Mouse (Mus musculus) MEL (cell line): ENCODE results near the gene Ptprn2. TPM values are rescaled to one million over a fixed set of nuclear protein-coding genes. Genes with fewer than 3 reads are reported as not detected.

Source experiments
- DNase-seq: peaks from one replicate; pipeline ENCODE4 v3.0.0; 2011; ENCODE audit warnings: low read depth, low spot score
- H3K27ac ChIP-seq: 2 replicates; pipeline ENCODE4 v1.5.1; 2012; ENCODE audit warnings: low read depth, mild to moderate bottlenecking, control low read depth, low read length, moderate library complexity; ENCODE audit not compliant: control insufficient read depth
- H3K27me3 ChIP-seq, 2 experiments: fragments of 150-350 bp in 1 of 2; sonication (generic) in 1 of 2; 2 replicates each; pipeline ENCODE4 v1.6.1; 2012; ENCODE audit warnings: low read length in 2 of 2, mild to moderate bottlenecking in 2 of 2, improper control_type of control experiment in 1 of 2, moderate library complexity in 1 of 2; ENCODE audit not compliant: insufficient read depth in 2 of 2, control insufficient read depth in 1 of 2
- H3K36me3 ChIP-seq, 2 experiments: 2 replicates each; pipeline ENCODE4 v1.6.1; 2012 to 2014; ENCODE audit warnings: low read length in 2 of 2, improper control_type of control experiment in 1 of 2, inconsistent platforms in 1 of 2, mild to moderate bottlenecking in 1 of 2; ENCODE audit not compliant: insufficient read depth in 2 of 2, control insufficient read depth in 1 of 2
- H3K4me1 ChIP-seq, 2 experiments: fragments of 150-350 bp in 1 of 2; sonication (generic) in 1 of 2; 2 replicates each; pipeline ENCODE4 v1.6.1; 2012; ENCODE audit warnings: low read length in 2 of 2, improper control_type of control experiment in 1 of 2, mild to moderate bottlenecking in 1 of 2; ENCODE audit not compliant: insufficient read depth in 2 of 2, control insufficient read depth in 1 of 2
- H3K4me3 ChIP-seq, 2 experiments: fragments of 150-350 bp in 1 of 2; sonication (generic) in 1 of 2; 2 replicates each; pipeline ENCODE4 v1.5.1; 2012; ENCODE audit warnings: low read depth in 2 of 2, low read length in 2 of 2, mild to moderate bottlenecking in 2 of 2, moderate library complexity in 2 of 2, control low read depth in 1 of 2, improper control_type of control experiment in 1 of 2; ENCODE audit not compliant: control insufficient read depth in 1 of 2, insufficient read depth in 1 of 2
- H3K79me2 ChIP-seq: 2 replicates; pipeline ENCODE4 v1.6.1; 2012; ENCODE audit warnings: mild to moderate bottlenecking, low read length, moderate library complexity; ENCODE audit not compliant: control insufficient read depth, poor library complexity, insufficient read depth
- H3K9ac ChIP-seq: 2 replicates; pipeline ENCODE4 v1.6.1; 2012; ENCODE audit warnings: low read depth, mild to moderate bottlenecking, control low read depth, low read length, moderate library complexity; ENCODE audit not compliant: control insufficient read depth, poor library complexity, severe bottlenecking
- H3K9me3 ChIP-seq: fragments of 150-350 bp; sonication (generic); replicated peaks from 2 replicates; pipeline ENCODE4 v1.6.1; 2012; ENCODE audit warnings: mild to moderate bottlenecking, low read length, improper control_type of control experiment, moderate library complexity; ENCODE audit not compliant: insufficient read depth
- CHD1 ChIP-seq: IDR thresholded peaks from 2 replicates; pipeline ENCODE4 v1.6.1; 2012; ENCODE audit warnings: low read depth, mild to moderate bottlenecking, inconsistent platforms, low read length, improper control_type of control experiment
- CTCF ChIP-seq, 3 experiments: IDR thresholded peaks in 2 of 3; conservative IDR thresholded peaks in 1 of 3; 2 replicates each; pipeline ENCODE4 v1.5.1; 2011 to 2012; ENCODE audit warnings: low read length in 3 of 3, low read depth in 2 of 3, mild to moderate bottlenecking in 2 of 3, improper control_type of control experiment in 1 of 3, inconsistent platforms in 1 of 3, mixed read lengths in 1 of 3, moderate library complexity in 1 of 3; ENCODE audit not compliant: control insufficient read depth in 1 of 3, insufficient read depth in 1 of 3, poor library complexity in 1 of 3, severe bottlenecking in 1 of 3
- E2F4 ChIP-seq: IDR thresholded peaks from 2 replicates; pipeline ENCODE4 v1.6.1; 2011; ENCODE audit warnings: low read depth, low read length, improper control_type of control experiment, borderline replicate concordance
- ETS1 ChIP-seq: IDR thresholded peaks from 2 replicates; pipeline ENCODE4 v1.6.1; 2012; ENCODE audit warnings: low read depth, mild to moderate bottlenecking, inconsistent platforms, low read length, improper control_type of control experiment, moderate library complexity
- GABPA ChIP-seq: IDR thresholded peaks from 2 replicates; pipeline ENCODE4 v1.6.1; 2012; ENCODE audit warnings: low read depth, mild to moderate bottlenecking, inconsistent platforms, low read length, improper control_type of control experiment, moderate library complexity
- GATA1 ChIP-seq: IDR thresholded peaks from 2 replicates; pipeline ENCODE4 v1.6.1; 2011; ENCODE audit warnings: low read depth, low read length, improper control_type of control experiment
- HCFC1 ChIP-seq: IDR thresholded peaks from 2 replicates; pipeline ENCODE4 v1.6.1; 2012; ENCODE audit warnings: low read depth, mild to moderate bottlenecking, inconsistent platforms, low read length, improper control_type of control experiment, moderate library complexity
- JUND ChIP-seq: IDR thresholded peaks from 2 replicates; pipeline ENCODE4 v1.6.1; 2011; ENCODE audit warnings: low read depth, mild to moderate bottlenecking, improper control_type of control experiment, low read length
- KAT2A ChIP-seq: conservative IDR thresholded peaks from 2 replicates; pipeline ENCODE4 v1.6.1; 2012; ENCODE audit warnings: low read depth, low read length, improper control_type of control experiment, inconsistent platforms
- MAFK ChIP-seq: IDR thresholded peaks from 2 replicates; pipeline ENCODE4 v1.6.1; 2011; ENCODE audit warnings: low read depth, mild to moderate bottlenecking, low read length, improper control_type of control experiment, borderline replicate concordance
- MEF2A ChIP-seq: IDR thresholded peaks from 2 replicates; pipeline ENCODE4 v1.6.1; 2014; ENCODE audit warnings: low read depth, mild to moderate bottlenecking, inconsistent platforms, low read length, improper control_type of control experiment; ENCODE audit not compliant: poor library complexity, insufficient replicate concordance, severe bottlenecking; ENCODE audit errors: extremely low read depth
- MXI1 ChIP-seq: IDR thresholded peaks from 2 replicates; pipeline ENCODE4 v1.6.1; 2011; ENCODE audit warnings: mild to moderate bottlenecking, low read depth, low read length, improper control_type of control experiment
- MYB ChIP-seq: IDR thresholded peaks from 2 replicates; pipeline ENCODE4 v1.6.1; 2011; ENCODE audit warnings: mild to moderate bottlenecking, low read depth, low read length, improper control_type of control experiment
- POLR2A ChIP-seq, 2 experiments: IDR thresholded peaks; 2 replicates each; pipeline ENCODE4 v1.6.1; 2011 to 2012; ENCODE audit warnings: low read length in 2 of 2, mild to moderate bottlenecking in 2 of 2, control low read depth in 1 of 2, improper control_type of control experiment in 1 of 2, low read depth in 1 of 2, moderate library complexity in 1 of 2; ENCODE audit not compliant: control insufficient read depth in 1 of 2, insufficient read depth in 1 of 2, poor library complexity in 1 of 2
- POLR2AphosphoS2 ChIP-seq: IDR thresholded peaks from 2 replicates; pipeline ENCODE4 v1.6.1; 2011; ENCODE audit warnings: low read length, improper control_type of control experiment
- POLR2AphosphoS5 ChIP-seq: IDR thresholded peaks from 2 replicates; pipeline ENCODE4 v1.6.1; 2012; ENCODE audit warnings: low read depth, borderline replicate concordance, mild to moderate bottlenecking, inconsistent platforms, low read length, moderate library complexity, mixed read lengths
- RCOR1 ChIP-seq: IDR thresholded peaks from 2 replicates; pipeline ENCODE4 v1.6.1; 2012; ENCODE audit warnings: low read depth, mild to moderate bottlenecking, inconsistent platforms, low read length, improper control_type of control experiment
- SIN3A ChIP-seq: IDR thresholded peaks from 2 replicates; pipeline ENCODE4 v1.6.1; 2012; ENCODE audit warnings: low read length, improper control_type of control experiment, inconsistent platforms
- TAL1 ChIP-seq: IDR thresholded peaks from 2 replicates; pipeline ENCODE4 v1.6.1; 2012; ENCODE audit warnings: mild to moderate bottlenecking, inconsistent platforms, low read length, moderate library complexity, mixed read lengths
- UBTF ChIP-seq: IDR thresholded peaks from 2 replicates; pipeline ENCODE4 v1.6.1; 2012; ENCODE audit warnings: low read depth, mild to moderate bottlenecking, inconsistent platforms, low read length, improper control_type of control experiment, moderate library complexity, borderline replicate concordance; ENCODE audit not compliant: insufficient read depth
- USF1 ChIP-seq: IDR thresholded peaks from 2 replicates; pipeline ENCODE4 v1.6.1; 2014; ENCODE audit warnings: low read depth, mild to moderate bottlenecking, inconsistent platforms, low read length, improper control_type of control experiment, moderate library complexity
- USF2 ChIP-seq, 2 experiments: IDR thresholded peaks; 2 replicates each; pipeline ENCODE4 v1.6.1; 2011 to 2012; ENCODE audit warnings: improper control_type of control experiment in 2 of 2, low read length in 2 of 2, borderline replicate concordance in 1 of 2, inconsistent platforms in 1 of 2, low read depth in 1 of 2, mild to moderate bottlenecking in 1 of 2; ENCODE audit not compliant: insufficient read depth in 1 of 2
- ZC3H11A ChIP-seq: IDR thresholded peaks from 2 replicates; pipeline ENCODE4 v1.6.1; 2012; ENCODE audit warnings: low read depth, mild to moderate bottlenecking, inconsistent platforms, low read length, improper control_type of control experiment
- ZKSCAN1 ChIP-seq: IDR thresholded peaks from 2 replicates; pipeline ENCODE4 v1.6.1; 2012; ENCODE audit warnings: low read depth, mild to moderate bottlenecking, inconsistent platforms, low read length, improper control_type of control experiment, moderate library complexity
- ZMIZ1 ChIP-seq: IDR thresholded peaks from 2 replicates; pipeline ENCODE4 v1.6.1; 2012; ENCODE audit warnings: low read depth, mild to moderate bottlenecking, inconsistent platforms, low read length, improper control_type of control experiment, moderate library complexity
- ZNF384 ChIP-seq: IDR thresholded peaks from 2 replicates; pipeline ENCODE4 v1.6.1; 2012; ENCODE audit warnings: low read depth, mild to moderate bottlenecking, inconsistent platforms, low read length, improper control_type of control experiment
- polyA plus RNA-seq, 2 experiments: library from polyadenylated mRNA; stranded (reverse) in 1 of 2; unstranded in 1 of 2; fragments of >175 nt in 1 of 2; fragments of >200 nt in 1 of 2; gene quantifications; 2 replicates each; pipeline versions ENCODE4 v1.2.1 to v1.2.4; 2012; ENCODE audit warnings: low replicate concordance in 2 of 2, low read depth in 1 of 2; ENCODE audit not compliant: insufficient read length in 2 of 2, insufficient read depth in 1 of 2, missing spikeins in 1 of 2
- total RNA-seq: library from RNA; depleted of rRNA; stranded (reverse); fragments of 300-350 nt; gene quantifications from 2 replicates; pipeline ENCODE4 v1.2.3, GENCODE M21; 2012

The Ptprn2 gene
- total and polyA plus RNA-seq, 3 experiments: not detected

DNA sequence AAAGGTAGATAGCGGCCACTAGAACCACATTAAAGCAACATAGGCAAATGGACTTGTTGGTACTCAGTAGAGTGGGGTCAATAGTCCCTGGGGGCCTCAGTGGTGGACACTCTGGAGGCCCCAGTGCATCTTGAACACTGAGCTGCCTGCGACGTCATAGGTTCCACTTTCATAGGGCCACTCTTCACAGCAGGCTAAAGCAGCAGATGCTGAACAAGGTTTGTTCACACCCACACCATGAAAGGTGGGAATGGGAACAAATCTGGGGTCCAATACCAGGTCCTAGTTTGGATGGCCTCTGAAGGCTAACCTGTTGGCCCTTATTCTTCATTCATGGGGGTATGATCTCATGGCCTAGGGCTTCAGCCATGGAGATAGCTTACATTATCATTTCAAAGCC lies 641.6 kb downstream of the Ptprn2 start:
- Histone ChIP-seq H3K79me2 (no peaks in the 10 kb centered on the region), H3K36me3 (no peaks in the 10 kb centered on the region), H3K4me1 (no peaks in the 10 kb centered on the region), H3K9ac (no peak overlapping the region), H3K9me3 (no peaks in the 10 kb centered on the region; the same call in 1 of the 2 replicates), H3K27me3 (no peaks in the 10 kb centered on the region), H3K27ac (no peak overlapping the region), H3K4me3 (no peak overlapping the region)
- no peak for DNase-seq
- TF ChIP-seq CTCF (IDR thresholded peaks at IDR 0.05 in 2 of 3, conservative IDR thresholded peaks at IDR 0.05 in 1 of 3; ENCODE audit: control insufficient read depth in 1 of 3, insufficient read depth in 1 of 3, low read depth in 2 of 3, low read length in 3 of 3, poor library complexity in 1 of 3, severe bottlenecking in 1 of 3): no peak
- TF ChIP-seq POLR2AphosphoS5: no peak
- no peak for TF ChIP-seq ETS1
- TF ChIP-seq POLR2AphosphoS2: no peak
- TF ChIP-seq TAL1: no peak
- no peak for TF ChIP-seq JUND
- TF ChIP-seq ZC3H11A: no peak
- TF ChIP-seq MEF2A: no peak
- no peak for TF ChIP-seq GABPA
- no peak for TF ChIP-seq KAT2A

DNA sequence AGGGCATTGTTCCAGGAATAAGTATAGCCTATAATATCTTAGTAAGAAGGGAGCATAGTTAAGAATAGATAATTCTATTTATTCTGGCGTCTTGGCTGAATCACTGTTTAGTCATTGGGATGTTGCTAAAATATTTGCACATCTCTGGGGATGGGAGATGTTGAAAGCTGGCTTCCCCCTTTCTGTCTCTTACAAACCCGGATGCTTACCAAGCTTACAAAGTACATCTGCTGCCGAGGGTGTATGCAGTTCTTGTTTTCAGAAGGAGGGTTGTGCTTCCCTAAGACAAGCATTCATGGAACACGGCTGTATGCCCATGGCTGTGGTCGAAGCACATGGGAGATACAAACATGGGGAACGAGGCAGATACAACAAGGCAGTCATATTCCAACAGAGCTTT lies 642.0 kb downstream of the Ptprn2 start:
- Histone ChIP-seq H3K9ac (no peak overlapping the region), H3K79me2 (no peaks in the 10 kb centered on the region), H3K9me3 (no peaks in the 10 kb centered on the region; the same call in 1 of the 2 replicates), H3K36me3 (no peaks in the 10 kb centered on the region)
- no peak for TF ChIP-seq ZNF384
- TF ChIP-seq USF2 (IDR thresholded peaks at IDR 0.05; ENCODE audit: borderline replicate concordance in 1 of 2, insufficient read depth in 1 of 2, low read depth in 1 of 2, low read length in 2 of 2): no peak
- no peak for TF ChIP-seq MXI1
- TF ChIP-seq, all 39 proteins: peak for 0
- Histone ChIP-seq H3K4me3 (no peak overlapping the region), H3K27me3 (no peaks in the 10 kb centered on the region), H3K4me1 (no peaks in the 10 kb centered on the region), H3K27ac (no peak overlapping the region)
- DNase-seq: no peak

DNA sequence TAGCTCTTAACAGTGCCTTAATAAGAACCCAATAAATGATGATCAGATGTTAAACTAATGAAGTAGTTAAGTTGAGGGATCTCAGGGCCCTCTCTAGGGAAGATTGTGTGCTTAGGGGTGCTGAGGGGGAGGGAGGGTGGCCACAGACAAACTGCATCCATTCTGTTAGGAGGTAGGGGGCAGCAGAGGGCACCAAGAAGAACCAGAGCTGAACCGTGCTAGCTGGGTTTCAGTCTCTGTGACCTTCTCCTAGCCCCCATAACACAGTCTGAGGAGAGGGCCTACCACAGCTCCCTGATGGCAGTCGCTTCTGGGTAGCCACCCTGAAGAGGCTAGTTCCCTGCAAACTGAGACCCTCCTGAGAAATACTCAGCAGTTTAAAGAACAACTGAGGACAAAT lies 646.6 kb downstream of the Ptprn2 start:
- Histone ChIP-seq H3K36me3 (no peaks in the 10 kb centered on the region), H3K4me1 (no peaks in the 10 kb centered on the region), H3K27me3 (no peaks in the 10 kb centered on the region), H3K27ac (no peak overlapping the region), H3K4me3 (no peak overlapping the region), H3K9ac (no peak overlapping the region), H3K9me3 (no peaks in the 10 kb centered on the region), H3K79me2 (no peaks in the 10 kb centered on the region)
- TF ChIP-seq MYB (no peak), MXI1 (no peak), CHD1 (no peak), TAL1 (no peak), USF1 (no peak), JUND (no peak), UBTF (no peak), ZMIZ1 (no peak), GATA1 (no peak), E2F4 (no peak), POLR2AphosphoS5 (no peak), POLR2A (IDR thresholded peaks at IDR 0.05; ENCODE audit: control insufficient read depth in 1 of 2, insufficient read depth in 1 of 2, low read depth in 1 of 2, low read length in 2 of 2, poor library complexity in 1 of 2) (no peak), SIN3A (no peak), RCOR1 (no peak), MAFK (no peak), ZKSCAN1 (no peak), POLR2AphosphoS2 (no peak), HCFC1 (no peak), ZC3H11A (no peak)
- DNase-seq: no peak
